Mouse (Mus musculus) forebrain, embryonic 11.5 days (tissue): ENCODE measurements around the gene Gm28048. TPM values are rescaled to one million over a fixed set of nuclear protein-coding genes. Genes with fewer than 3 reads are reported as not detected.

Experiments
- ATAC-seq: fragments of 200-750 bp; cut with Nextera tagmentation; replicated peaks from 2 replicates; pipeline ENCODE4 v1.8.0; 2017; ENCODE audit warnings: moderate TSS enrichment; ENCODE audit not compliant: low FRiP score
- DNase-seq: peaks from one replicate; pipeline ENCODE4 v3.0.0-alpha.2; 2017; ENCODE audit warnings: low spot score
- H3K27ac ChIP-seq: fragments of 300-500 bp; sonication (generic); 2 replicates; pipeline ENCODE4 v1.5.1; 2014; ENCODE audit warnings: low read depth, low read length
- H3K27me3 ChIP-seq: fragments of 300-500 bp; sonication (generic); 2 replicates; pipeline ENCODE4 v1.6.1; 2014; ENCODE audit warnings: mild to moderate bottlenecking, low read length, mixed read lengths; ENCODE audit not compliant: control insufficient read depth, insufficient read depth
- H3K36me3 ChIP-seq: fragments of 300-500 bp; sonication (generic); 2 replicates; pipeline ENCODE4 v1.6.1; 2014; ENCODE audit warnings: mild to moderate bottlenecking, low read length, moderate library complexity, mixed read lengths; ENCODE audit not compliant: control insufficient read depth, insufficient read depth
- H3K4me1 ChIP-seq: fragments of 300-500 bp; sonication (generic); replicated peaks from 2 replicates; pipeline ENCODE4 v1.6.1; 2014; ENCODE audit warnings: low read length, mixed read lengths; ENCODE audit not compliant: control insufficient read depth, insufficient read depth
- H3K4me2 ChIP-seq: fragments of 300-500 bp; sonication (generic); 2 replicates; pipeline ENCODE4 v1.6.1; 2014; ENCODE audit warnings: low read depth, mild to moderate bottlenecking, low read length, moderate library complexity, mixed read lengths; ENCODE audit not compliant: severe bottlenecking
- H3K4me3 ChIP-seq: fragments of 300-500 bp; sonication (generic); 2 replicates; pipeline ENCODE4 v1.5.1; 2014; ENCODE audit warnings: low read depth, low read length
- H3K9ac ChIP-seq: fragments of 300-500 bp; sonication (generic); 2 replicates; pipeline ENCODE4 v1.6.1; 2014; ENCODE audit warnings: low read length
- H3K9me3 ChIP-seq: fragments of 300-500 bp; sonication (generic); 2 replicates; pipeline ENCODE4 v1.6.1; 2016; ENCODE audit warnings: low read length, mixed read lengths; ENCODE audit not compliant: control insufficient read depth
- WGBS: fragments of 180-500 bp; shearing (Covaris S2); extraction: QIAGEN DNeasy Blood & Tissue Kit; methylation state at CpG from one replicate; pipeline ENCODE4 v1.1.7; 2014; 5-methylcytosine and 5-hydroxymethylcytosine counted together
- polyA plus RNA-seq: library from polyadenylated mRNA; unstranded; fragments of >200 nt; fragmentation: Nextera tagmentation; extraction: Ambion mirVana; gene quantifications from 2 replicates; pipeline ENCODE4 v1.2.1, GENCODE M21; 2014

Gene Gm28048
- polyA plus RNA-seq, 1 experiment from 2014 or later, result 5.8 TPM

GRCm38 (mm10) chr11:22930129-22930528, 51.8 kb downstream of the Gm28048 start:
- Histone ChIP-seq H3K4me3 (no peak overlapping the region), H3K4me1 (no peaks in the 10 kb centered on the region), H3K27ac (no peak overlapping the region), H3K9me3 (no peaks in the 10 kb centered on the region), H3K36me3 (no peaks in the 10 kb centered on the region), H3K4me2 (no peak overlapping the region), H3K27me3 (no peaks in the 10 kb centered on the region), H3K9ac (no peak overlapping the region)
- no peak for DNase-seq
- 84% methylated on average over 2 of the region's 2 CpGs for WGBS
- ATAC-seq, result no peak

- H3K4me3 ChIP-seq, result no peak overlapping the region
- H3K27ac ChIP-seq, result no peak overlapping the region
- H3K4me1 ChIP-seq, result no peaks in the 10 kb centered on the region
- ATAC-seq, result no peak
- H3K9ac ChIP-seq, result no peak overlapping the region
- H3K4me2 ChIP-seq, result no peak overlapping the region
- 92% methylated on average over 8 of the region's 8 CpGs for WGBS
- H3K36me3 ChIP-seq, result no peaks in the 10 kb centered on the region
- no peaks in the 10 kb centered on the region for H3K9me3 ChIP-seq
- DNase-seq, result no peak
- no peaks in the 10 kb centered on the region for H3K27me3 ChIP-seq
Measured at GRCm38 (mm10) chr11:22928586-22929169, 53.2 kb downstream of the Gm28048 start.

- Histone ChIP-seq H3K4me2 (no peak overlapping the region), H3K9me3 (no peaks in the 10 kb centered on the region), H3K4me3 (no peak overlapping the region), H3K9ac (no peak overlapping the region), H3K36me3 (no peaks in the 10 kb centered on the region), H3K27me3 (no peaks in the 10 kb centered on the region), H3K4me1 (no peaks in the 10 kb centered on the region), H3K27ac (no peak overlapping the region)
- WGBS, result 62% methylated on average over 2 of the region's 2 CpGs
- ATAC-seq, result no peak
- DNase-seq, result no peak
Measured at GRCm38 (mm10) chr11:22923606-22924005, 58.3 kb downstream of the Gm28048 start.

- Histone ChIP-seq H3K4me1 (no peaks in the 10 kb centered on the region), H3K36me3 (no peaks in the 10 kb centered on the region), H3K27me3 (no peaks in the 10 kb centered on the region), H3K9ac (no peak overlapping the region), H3K9me3 (no peaks in the 10 kb centered on the region), H3K4me3 (no peak overlapping the region), H3K27ac (no peak overlapping the region), H3K4me2 (no peak overlapping the region)
- 81% methylated on average over 2 of the region's 2 CpGs for WGBS
- DNase-seq (no peak), ATAC-seq (no peak)
Measured at GRCm38 (mm10) chr11:22922546-22922945, 59.3 kb downstream of the Gm28048 start.

GRCm38 (mm10) chr11:22919336-22919735, 62.6 kb downstream of the Gm28048 start:
- Histone ChIP-seq H3K27ac (no peak overlapping the region), H3K4me1 (no peaks in the 10 kb centered on the region), H3K27me3 (no peaks in the 10 kb centered on the region), H3K9ac (no peak overlapping the region), H3K4me2 (no peak overlapping the region), H3K36me3 (no peaks in the 10 kb centered on the region), H3K4me3 (no peak overlapping the region), H3K9me3 (no peaks in the 10 kb centered on the region)
- WGBS, result 89% methylated on average over 2 of the region's 2 CpGs
- ATAC-seq, result no peak
- no peak for DNase-seq

GRCm38 (mm10) chr11:22917786-22918185, 64.1 kb downstream of the Gm28048 start:
- no peak overlapping the region for H3K27ac ChIP-seq
- ATAC-seq (no peak), DNase-seq (no peak)
- whole genome bisulfite sequencing, result 83% methylated on average over 7 of the region's 7 CpGs
- no peak overlapping the region for H3K4me3 ChIP-seq
- no peaks in the 10 kb centered on the region for H3K27me3 ChIP-seq
- H3K4me1 ChIP-seq, result no peaks in the 10 kb centered on the region
- H3K9ac ChIP-seq, result no peak overlapping the region
- H3K4me2 ChIP-seq, result no peak overlapping the region
- H3K36me3 ChIP-seq, result no peaks in the 10 kb centered on the region
- no peaks in the 10 kb centered on the region for H3K9me3 ChIP-seq

- H3K27ac ChIP-seq, result no peak overlapping the region
- WGBS, result 84% methylated on average over 4 of the region's 4 CpGs
- H3K4me3 ChIP-seq, result no peak overlapping the region
- H3K36me3 ChIP-seq, result no peaks in the 10 kb centered on the region
- H3K9ac ChIP-seq, result no peak overlapping the region
- no peaks in the 10 kb centered on the region for H3K4me1 ChIP-seq
- ATAC-seq (no peak), DNase-seq (no peak)
- no peaks in the 10 kb centered on the region for H3K9me3 ChIP-seq
- H3K4me2 ChIP-seq, result no peak overlapping the region
- no peaks in the 10 kb centered on the region for H3K27me3 ChIP-seq
Measured at GRCm38 (mm10) chr11:22913744-22914143, 68.1 kb downstream of the Gm28048 start.

GRCm38 (mm10) chr11:22911831-22912230, 70.1 kb downstream of the Gm28048 start:
- WGBS, result 94% methylated on average over 7 of the region's 7 CpGs
- no peak overlapping the region for H3K4me3 ChIP-seq
- ATAC-seq, result no peak

GRCm38 (mm10) chr11:22906453-22906865, 75.4 kb downstream of the Gm28048 start:
- Histone ChIP-seq H3K9ac (no peak overlapping the region), H3K4me3 (no peak overlapping the region), H3K27me3 (no peaks in the 10 kb centered on the region), H3K4me1 (no peaks in the 10 kb centered on the region), H3K4me2 (no peak overlapping the region), H3K27ac (no peak overlapping the region), H3K36me3 (no peaks in the 10 kb centered on the region), H3K9me3 (no peaks in the 10 kb centered on the region)
- DNase-seq, result no peak
- ATAC-seq, result no peak

More at GRCm38 (mm10) chr11:22911831-22912230, 70.1 kb downstream of the Gm28048 start:
- Histone ChIP-seq H3K27me3 (no peaks in the 10 kb centered on the region), H3K4me2 (no peak overlapping the region), H3K9ac (no peak overlapping the region), H3K4me1 (no peaks in the 10 kb centered on the region), H3K9me3 (no peaks in the 10 kb centered on the region), H3K27ac (no peak overlapping the region), H3K36me3 (no peaks in the 10 kb centered on the region)
- DNase-seq, result no peak
